Mouse (Mus musculus): Measurements from ENCODE around the gene Usp8. TPM values are rescaled to one million over a fixed set of nuclear protein-coding genes. Genes with fewer than 3 reads are reported as not detected.

Usp8 gene
- 31.7 and 33.3 TPM in 2 replicates for polyA plus RNA-seq (2012; rRNA removed)

GRCm38 (mm10) chr2:126706759-126707437, at the start of gene Usp8:
TSS of gene Usp8 (plus strand) at chr2:126707328.

GRCm38 (mm10) chr2:126676122-126676515, 31.0 kb upstream of the Usp8 start, which contains the start of gene Gabpb1:
TSS of gene Gabpb1 (minus strand) at chr2:126676337.

GRCm38 (mm10) chr2:126783370-126783769, 76.2 kb downstream of the Usp8 start, which contains the start of gene Usp50:
TSS of gene Usp50 (minus strand) at chr2:126783470.

Other genes starting within 250 kb of the Usp8 start
- gene Atp8b4, start 206.7 kb upstream of the Usp8 start, polyA plus RNA-seq (2012; rRNA removed) = 0.09 and 0.29 TPM in 2 replicates
- 7.6 and 9.0 TPM in 2 replicates for gene Slc27a2, start 154.9 kb upstream of the Usp8 start, polyA plus RNA-seq (2012; rRNA removed)
- gene Hdc, start 88.0 kb upstream of the Usp8 start, polyA plus RNA-seq (2012; rRNA removed) = 2.1 and 3.1 TPM in 2 replicates
- 38.4 and 42.1 TPM in 2 replicates for gene Gabpb1, start 31.0 kb upstream of the Usp8 start, polyA plus RNA-seq (2012; rRNA removed)
- 0.98 and 1.0 TPM in 2 replicates for gene Usp50, start 76.1 kb downstream of the Usp8 start, polyA plus RNA-seq (2012; rRNA removed)
- gene Trpm7, start 168.9 kb downstream of the Usp8 start, polyA plus RNA-seq (2012; rRNA removed) = 38.7 and 39.0 TPM in 2 replicates
- gene Sppl2a, start 225.9 kb downstream of the Usp8 start, polyA plus RNA-seq (2012; rRNA removed) = 24.6 and 27.2 TPM in 2 replicates